Mouse (Mus musculus) CH12F3 (cell line): ENCODE measurements around the gene Arf1.

Experiments
- in situ Hi-C: fragments of 300-500 bp; cut with MboI; formaldehyde crosslinking; loops from 2 replicates; pipeline ENCODE4 v1.14.3; 2020; ENCODE audit warnings: low sequenced_read_pairs

Gene Arf1

GRCm38 (mm10) chr11:59228122-59228953, at the start of gene Arf1:
TSS of gene Arf1 (minus strand) at chr11:59228270.
- in situ Hi-C loops = no loop called here

- in situ Hi-C loops = no loop called here
Observed at GRCm38 (mm10) chr11:59276877-59277276, 48.8 kb upstream of the Arf1 start.

- in situ Hi-C loops = no loop called here
Observed at GRCm38 (mm10) chr11:59274184-59274583, 46.1 kb upstream of the Arf1 start.

- in situ Hi-C loops = no loop called here
Observed at GRCm38 (mm10) chr11:59266727-59267126, 38.7 kb upstream of the Arf1 start.

GRCm38 (mm10) chr11:59265154-59265813, 37.2 kb upstream of the Arf1 start:
- in situ Hi-C loops = no loop called here

GRCm38 (mm10) chr11:59264593-59264992, 36.5 kb upstream of the Arf1 start:
- in situ Hi-C loops = no loop called here

GRCm38 (mm10) chr11:59263870-59264563, 35.9 kb upstream of the Arf1 start:
- in situ Hi-C loops = no loop called here

GRCm38 (mm10) chr11:59262308-59262707, 34.2 kb upstream of the Arf1 start:
- in situ Hi-C loops = no loop called here

- in situ Hi-C loops = no loop called here
Observed at GRCm38 (mm10) chr11:59260706-59261493, 32.8 kb upstream of the Arf1 start.

GRCm38 (mm10) chr11:59259647-59260046, 31.6 kb upstream of the Arf1 start:
- in situ Hi-C loops = no loop called here

GRCm38 (mm10) chr11:59248101-59248500, 20.0 kb upstream of the Arf1 start:
- in situ Hi-C loops = no loop called here

- in situ Hi-C loops = no loop called here
Observed at GRCm38 (mm10) chr11:59243856-59244255, 15.8 kb upstream of the Arf1 start.

GRCm38 (mm10) chr11:59241841-59242240, 13.8 kb upstream of the Arf1 start:
- in situ Hi-C loops = no loop called here

GRCm38 (mm10) chr11:59239796-59240195, 11.7 kb upstream of the Arf1 start:
- in situ Hi-C loops = no loop called here

GRCm38 (mm10) chr11:59239428-59239785, 11.3 kb upstream of the Arf1 start:
- in situ Hi-C loops = no loop called here

GRCm38 (mm10) chr11:59238525-59239427, 10.7 kb upstream of the Arf1 start:
- in situ Hi-C loops = no loop called here

- in situ Hi-C loops = no loop called here
Observed at GRCm38 (mm10) chr11:59232797-59233196, 4.7 kb upstream of the Arf1 start.

- in situ Hi-C loops = no loop called here
Observed at GRCm38 (mm10) chr11:59230144-59230760, 2.2 kb upstream of the Arf1 start.

- in situ Hi-C loops = no loop called here
Observed at GRCm38 (mm10) chr11:59227604-59228121, 407 bp downstream of the Arf1 start.
